Mouse (Mus musculus): ENCODE results near the gene Lin28a.

DNA sequence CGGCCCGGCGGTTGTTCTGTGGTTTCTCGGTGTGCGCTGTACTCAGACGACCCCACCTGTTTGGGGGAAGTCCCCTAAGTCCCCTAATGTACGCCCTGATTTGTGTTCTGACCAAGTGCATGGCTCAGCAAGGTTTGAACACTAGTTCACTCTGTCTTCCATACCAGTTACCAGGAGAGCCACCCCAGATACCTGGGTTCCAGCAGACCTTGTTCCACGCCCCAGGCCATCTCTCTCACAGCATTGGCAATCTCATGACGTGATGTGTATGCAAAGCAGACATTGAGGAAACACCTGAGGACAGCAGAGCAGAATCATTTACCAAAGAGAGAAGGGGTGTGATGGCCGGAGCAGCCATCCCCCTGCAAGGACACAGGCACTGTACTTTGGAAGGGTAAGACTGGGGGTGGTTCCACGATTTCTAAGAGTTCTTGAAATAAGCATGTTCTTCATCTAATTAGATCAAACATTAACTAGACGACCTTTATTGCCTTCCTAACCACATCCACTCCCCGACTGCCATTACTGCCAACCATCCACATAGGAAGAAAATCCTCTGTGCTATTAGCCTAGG, 27.5 kb downstream of the Lin28a start:
- TF ChIP-seq GATA1 (IDR thresholded peaks at IDR 0.05; ENCODE audit: low read length): no peak
- no peak for TF ChIP-seq TAL1 (IDR thresholded peaks at IDR 0.05; ENCODE audit: low read length)

Data from erythroblast, embryonic 14.5 days (primary cell).